Mouse (Mus musculus) olfactory bulb, adult 2 months (tissue): ENCODE data around the gene Ampd1. TPM values are rescaled to one million over a fixed set of nuclear protein-coding genes. Genes with fewer than 3 reads are reported as not detected.

ENCODE experiments used
- H3K27ac ChIP-seq: fragments of 200-500 bp; 2 replicates; pipeline ENCODE4 v1.5.1; 2012; ENCODE audit warnings: low read depth, low read length; ENCODE audit not compliant: insufficient read depth
- H3K4me1 ChIP-seq: fragments of 200-500 bp; 2 replicates; pipeline ENCODE4 v1.6.1; 2012; ENCODE audit warnings: low read length; ENCODE audit not compliant: control insufficient read depth, insufficient read depth
- H3K4me3 ChIP-seq: fragments of 200-500 bp; 2 replicates; pipeline ENCODE4 v1.5.1; 2012; ENCODE audit warnings: mild to moderate bottlenecking, low read depth, low read length, moderate library complexity; ENCODE audit not compliant: insufficient read depth
- CTCF ChIP-seq: fragments of 200-500 bp; IDR thresholded peaks from 2 replicates; pipeline ENCODE4 v1.5.1; 2012; ENCODE audit warnings: low read depth, mild to moderate bottlenecking, low read length, moderate library complexity; ENCODE audit not compliant: insufficient read depth
- POLR2A ChIP-seq: fragments of 200-500 bp; IDR thresholded peaks from 2 replicates; pipeline ENCODE4 v1.6.1; 2012; ENCODE audit warnings: mild to moderate bottlenecking, low read depth, low read length, moderate library complexity; ENCODE audit not compliant: insufficient read depth
- WGBS: fragments of 180-500 bp; shearing (Covaris S2); methylation state at CpG from one replicate; pipeline ENCODE4 v1.1.7; 2018; 5-methylcytosine and 5-hydroxymethylcytosine counted together
- polyA plus RNA-seq: library from polyadenylated mRNA; stranded (reverse); fragments of >200 nt; gene quantifications from 2 replicates; pipeline ENCODE4 v1.2.4, GENCODE M21; 2012; ENCODE audit warnings: low replicate concordance; ENCODE audit not compliant: missing spikeins, insufficient read depth, insufficient read length

Gene Ampd1
- polyA plus RNA-seq, 1 experiment = not detected

- no peak for TF ChIP-seq POLR2A
- no peak for TF ChIP-seq CTCF
- Histone ChIP-seq H3K27ac (no peak overlapping the region), H3K4me1 (0 out of 2 replicates have a peak, but pooled peaks cover under 1% of the 10 kb centered on the region), H3K4me3 (no peak overlapping the region)
- WGBS = 76% methylated on average over 11 of the region's 11 CpGs
These were observed 67.5 kb downstream of the Ampd1 start for GRCm38 (mm10) chr3:103141287-103141686.

GRCm38 (mm10) chr3:103142366-103142765, 68.6 kb downstream of the Ampd1 start:
- Histone ChIP-seq H3K27ac (no peak overlapping the region), H3K4me1 (0 out of 2 replicates have a peak, but pooled peaks cover 2% of the 10 kb centered on the region), H3K4me3 (no peak overlapping the region)
- TF ChIP-seq POLR2A (no peak), CTCF (no peak)
- WGBS = 91% methylated on average over 10 of the region's 10 CpGs

GRCm38 (mm10) chr3:103145336-103145735, 71.5 kb downstream of the Ampd1 start:
- no peak overlapping the region for H3K27ac ChIP-seq

GRCm38 (mm10) chr3:103145791-103146190, 72.0 kb downstream of the Ampd1 start:
- WGBS = 86% methylated on average over 4 of the region's 4 CpGs
- Histone ChIP-seq H3K27ac (no peak overlapping the region), H3K4me3 (no peak overlapping the region), H3K4me1 (0 out of 2 replicates have a peak, but pooled peaks cover 2% of the 10 kb centered on the region)
- no peak for TF ChIP-seq POLR2A
- TF ChIP-seq CTCF = no peak

More at GRCm38 (mm10) chr3:103145336-103145735, 71.5 kb downstream of the Ampd1 start:
- Histone ChIP-seq H3K4me1 (0 out of 2 replicates have a peak, but pooled peaks cover 2% of the 10 kb centered on the region), H3K4me3 (no peak overlapping the region)
- no peak for TF ChIP-seq POLR2A
- no peak for TF ChIP-seq CTCF
- WGBS = 89% methylated on average over 2 of the region's 2 CpGs

GRCm38 (mm10) chr3:103146330-103147166, 72.7 kb downstream of the Ampd1 start:
- Histone ChIP-seq H3K4me3 (no peak overlapping the region), H3K27ac (no peak overlapping the region), H3K4me1 (peaks cover 4% of the 10 kb centered on the region; the same call in 1 of the 2 replicates)
- TF ChIP-seq CTCF = no peak
- TF ChIP-seq POLR2A = no peak
- WGBS = 77% methylated on average over 23 of the region's 23 CpGs

- Histone ChIP-seq H3K4me1 (peaks cover 9% of the 10 kb centered on the region), H3K4me3 (no peak overlapping the region), H3K27ac (no peak overlapping the region)
- WGBS = 81% methylated on average over 4 of the region's 4 CpGs
- no peak for TF ChIP-seq POLR2A
- no peak for TF ChIP-seq CTCF
These were observed 74.0 kb downstream of the Ampd1 start for GRCm38 (mm10) chr3:103147775-103148174.

- H3K4me3 ChIP-seq = no peak overlapping the region
- WGBS = 89% methylated on average over 10 of the region's 10 CpGs
- peaks cover 9% of the 10 kb centered on the region for H3K4me1 ChIP-seq
- H3K27ac ChIP-seq = no peak overlapping the region
- TF ChIP-seq CTCF = no peak
- no peak for TF ChIP-seq POLR2A
These were observed 75.1 kb downstream of the Ampd1 start for GRCm38 (mm10) chr3:103148941-103149340.

Other genes starting within 250 kb of the Ampd1 start
- not detected in 2 replicates for gene Sycp1, start 137.9 kb upstream of the Ampd1 start, polyA plus RNA-seq
- gene Nr1h5, start 109.9 kb upstream of the Ampd1 start, polyA plus RNA-seq = not detected in 2 replicates
- not detected in 2 replicates for gene Sike1, start 78.3 kb upstream of the Ampd1 start, polyA plus RNA-seq
- gene Csde1, start 53.6 kb upstream of the Ampd1 start, polyA plus RNA-seq = 177 and 363 TPM in 2 replicates
- not detected in 2 replicates for gene Nras, start 15.7 kb upstream of the Ampd1 start, polyA plus RNA-seq
- not detected in 2 replicates for gene Dennd2c, start 28.6 kb downstream of the Ampd1 start, polyA plus RNA-seq
- gene Bcas2, start 97.6 kb downstream of the Ampd1 start, polyA plus RNA-seq = not detected in 2 replicates
- gene Trim33, start 205.3 kb downstream of the Ampd1 start, polyA plus RNA-seq = 252 TPM in 1 of 2 replicates, not detected in the other